Mouse (Mus musculus) cerebellum, adult 2 months (tissue): ENCODE measurements around the gene Zfp94.

ENCODE experiments used
- CTCF ChIP-seq: fragments of 200-500 bp; IDR thresholded peaks from 2 replicates; pipeline ENCODE4 v1.5.1; 2011; ENCODE audit warnings: low read depth, mild to moderate bottlenecking, control low read depth, low read length, moderate library complexity, borderline replicate concordance; ENCODE audit not compliant: insufficient read depth
- POLR2A ChIP-seq: fragments of 200-500 bp; IDR thresholded peaks from 2 replicates; pipeline ENCODE4 v1.6.1; 2011; ENCODE audit warnings: low read length, control low read depth, borderline replicate concordance; ENCODE audit not compliant: insufficient read depth

GRCm38 (mm10) chr7:24269256-24269655, 47.2 kb downstream of the Zfp94 start:
- TF ChIP-seq POLR2A (no peak), CTCF (no peak)
